Mouse (Mus musculus): ENCODE results near the gene Gm26558.
A peak's percentile ranks its signal among the peaks of the same experiment; 100 is the strongest.

The Gm26558 gene

GRCm38 (mm10) chr2:70661715-70662495, at the start of gene Gm26558:
Gm26558 (minus strand) TSS chr2:70662108.
- DNase-seq (ENCODE audit: low spot score), result no peak

GRCm38 (mm10) chr2:70710878-70711277, 49.0 kb upstream of the Gm26558 start:
- no peak for DNase-seq (ENCODE audit: low spot score)

- DNase-seq (ENCODE audit: low spot score), result no peak
Measured at GRCm38 (mm10) chr2:70710236-70710635, 48.3 kb upstream of the Gm26558 start.

GRCm38 (mm10) chr2:70708986-70709730, 47.2 kb upstream of the Gm26558 start:
- DNase-seq (ENCODE audit: low spot score), result no peak

GRCm38 (mm10) chr2:70702403-70702802, 40.5 kb upstream of the Gm26558 start:
- DNase-seq (ENCODE audit: low spot score), result no peak

GRCm38 (mm10) chr2:70701571-70701970, 39.7 kb upstream of the Gm26558 start:
- DNase-seq (ENCODE audit: low spot score), result no peak

- DNase-seq (ENCODE audit: low spot score), result no peak
Measured at GRCm38 (mm10) chr2:70700851-70701250, 38.9 kb upstream of the Gm26558 start.

- DNase-seq (ENCODE audit: low spot score), result no peak
Measured at GRCm38 (mm10) chr2:70695712-70696111, 33.8 kb upstream of the Gm26558 start.

GRCm38 (mm10) chr2:70690195-70690594, 28.3 kb upstream of the Gm26558 start:
- no peak for DNase-seq (ENCODE audit: low spot score)

GRCm38 (mm10) chr2:70688454-70689078, 26.7 kb upstream of the Gm26558 start:
- DNase-seq (ENCODE audit: low spot score), result no peak

- DNase-seq (ENCODE audit: low spot score), result no peak
Measured at GRCm38 (mm10) chr2:70682324-70682723, 20.4 kb upstream of the Gm26558 start.

GRCm38 (mm10) chr2:70673445-70674126, 11.7 kb upstream of the Gm26558 start:
- DNase-seq (ENCODE audit: low spot score), result no peak

GRCm38 (mm10) chr2:70672476-70672875, 10.6 kb upstream of the Gm26558 start:
- no peak for DNase-seq (ENCODE audit: low spot score)

GRCm38 (mm10) chr2:70669896-70670295, 8.0 kb upstream of the Gm26558 start:
- no peak for DNase-seq (ENCODE audit: low spot score)

- DNase-seq (ENCODE audit: low spot score), result no peak
Measured at GRCm38 (mm10) chr2:70669241-70669640, 7.3 kb upstream of the Gm26558 start.

GRCm38 (mm10) chr2:70667016-70667415, 5.1 kb upstream of the Gm26558 start:
- no peak for DNase-seq (ENCODE audit: low spot score)

GRCm38 (mm10) chr2:70663764-70664163, 1.9 kb upstream of the Gm26558 start:
- no peak for DNase-seq (ENCODE audit: low spot score)

GRCm38 (mm10) chr2:70660887-70661714, 807 bp downstream of the Gm26558 start, which contains the start of gene Gorasp2:
Gorasp2 (plus strand) TSS chr2:70661576.
- DNase-seq (ENCODE audit: low spot score), result peak; percentile 91

GRCm38 (mm10) chr2:70657083-70657482, 4.8 kb downstream of the Gm26558 start:
- DNase-seq (ENCODE audit: low spot score), result no peak

- no peak for DNase-seq (ENCODE audit: low spot score)
Measured at GRCm38 (mm10) chr2:70651820-70652219, 10.1 kb downstream of the Gm26558 start.

- no peak for DNase-seq (ENCODE audit: low spot score)
Measured at GRCm38 (mm10) chr2:70649471-70649870, 12.4 kb downstream of the Gm26558 start.
